Mouse (Mus musculus) liver, embryonic 15.5 days (tissue): ENCODE results near the gene Lmo7. TPM values are rescaled to one million over a fixed set of nuclear protein-coding genes. Genes with fewer than 3 reads are reported as not detected.

Source experiments
- ATAC-seq: fragments of 200-750 bp; cut with Nextera tagmentation; 2 replicates; pipeline ENCODE4 v1.8.0; 2017; ENCODE audit warnings: moderate number of reproducible peaks, mild to moderate bottlenecking, moderate library complexity; ENCODE audit not compliant: insufficient read depth
- H3K27ac ChIP-seq: fragments of 300-500 bp; sonication (generic); replicated peaks from 2 replicates; pipeline ENCODE4 v1.5.1; 2015; ENCODE audit warnings: mild to moderate bottlenecking, inconsistent platforms
- H3K27me3 ChIP-seq: fragments of 300-500 bp; sonication (generic); 2 replicates; pipeline ENCODE4 v1.6.1; 2015; ENCODE audit warnings: mild to moderate bottlenecking, inconsistent platforms
- H3K36me3 ChIP-seq: fragments of 300-500 bp; sonication (generic); replicated peaks from 2 replicates; pipeline ENCODE4 v1.6.1; 2015; ENCODE audit warnings: moderate library complexity, mild to moderate bottlenecking, inconsistent platforms
- H3K4me1 ChIP-seq: fragments of 300-500 bp; sonication (generic); replicated peaks from 2 replicates; pipeline ENCODE4 v1.6.1; 2015; ENCODE audit warnings: inconsistent platforms
- H3K4me2 ChIP-seq: fragments of 300-500 bp; sonication (generic); 2 replicates; pipeline ENCODE4 v1.6.1; 2015; ENCODE audit warnings: moderate library complexity, mild to moderate bottlenecking, inconsistent platforms
- H3K4me3 ChIP-seq: fragments of 300-500 bp; sonication (generic); replicated peaks from 2 replicates; pipeline ENCODE4 v1.5.1; 2015; ENCODE audit warnings: mild to moderate bottlenecking, inconsistent platforms
- H3K9ac ChIP-seq: fragments of 300-500 bp; sonication (generic); 2 replicates; pipeline ENCODE4 v1.6.1; 2015; ENCODE audit warnings: moderate library complexity, mild to moderate bottlenecking, inconsistent platforms
- H3K9me3 ChIP-seq: fragments of 300-500 bp; sonication (generic); replicated peaks from 2 replicates; pipeline ENCODE4 v1.6.1; 2016; ENCODE audit warnings: inconsistent platforms
- WGBS: fragments of 180-500 bp; shearing (Covaris S2); methylation state at CpG from one replicate; pipeline ENCODE4 v1.1.7; 2015; ENCODE audit warnings: mixed read lengths; ENCODE audit not compliant: insufficient replicate concordance; 5-methylcytosine and 5-hydroxymethylcytosine counted together
- polyA plus RNA-seq: library from polyadenylated mRNA; unstranded; fragments of >200 nt; fragmentation: Nextera tagmentation; extraction: Ambion mirVana; gene quantifications from 2 replicates; pipeline ENCODE4 v1.2.1, GENCODE M21; 2015

Gene Lmo7
- polyA plus RNA-seq, 1 experiment from 2014 or later, result 2.7 TPM

DNA sequence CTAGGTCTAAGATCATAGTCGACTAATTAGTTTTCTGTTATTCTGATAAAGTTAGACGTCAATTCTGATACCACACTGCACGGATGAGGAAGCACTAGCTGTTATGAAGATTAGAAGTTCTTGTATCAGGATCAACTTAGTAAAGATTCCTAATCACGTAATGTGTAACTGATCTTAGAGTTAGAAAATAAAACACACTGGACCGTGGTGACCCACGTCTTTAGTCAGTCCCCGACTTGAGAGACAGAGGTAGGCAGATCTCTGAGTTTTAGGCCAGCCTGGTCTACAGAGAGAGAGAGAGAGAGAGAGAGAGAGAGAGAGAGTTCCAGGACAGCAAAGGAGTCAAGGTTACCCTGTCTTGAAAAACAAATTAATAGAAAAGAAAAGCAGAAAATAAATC lies 18.7 kb downstream of the Lmo7 start:
- ATAC-seq, result no peak
- no peaks in the 10 kb centered on the region for H3K9me3 ChIP-seq
- WGBS, result 63% methylated on average over 7 of the region's 7 CpGs

DNA sequence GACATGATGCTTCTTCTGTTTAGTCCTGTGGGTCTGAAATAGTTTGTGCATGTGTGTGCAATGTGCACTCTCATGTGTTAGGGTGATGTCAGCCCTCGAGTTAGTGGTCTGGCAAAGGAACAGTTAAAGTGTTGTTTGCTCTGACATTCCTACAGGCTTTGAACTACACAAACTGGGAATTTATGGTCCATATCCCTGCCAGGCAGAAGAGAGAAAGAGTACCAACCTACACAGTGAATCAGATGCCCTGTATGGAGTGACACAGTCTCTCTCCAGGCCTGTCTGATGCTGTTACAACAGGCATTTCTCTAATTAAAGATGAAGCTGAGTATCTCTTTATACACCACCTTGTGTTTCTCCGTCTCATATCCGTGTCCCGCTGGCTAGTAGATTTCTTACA lies 21.2 kb downstream of the Lmo7 start:
- no peaks in the 10 kb centered on the region for H3K9me3 ChIP-seq
- no peak overlapping the region for H3K4me2 ChIP-seq
- WGBS, result 65% methylated on average over 4 of the region's 4 CpGs
- no peak overlapping the region for H3K9ac ChIP-seq
- H3K27ac ChIP-seq, result no peak overlapping the region
- H3K27me3 ChIP-seq, result no peaks in the 10 kb centered on the region
- H3K36me3 ChIP-seq, result no peaks in the 10 kb centered on the region
- H3K4me1 ChIP-seq, result no peaks in the 10 kb centered on the region
- no peak for ATAC-seq
- H3K4me3 ChIP-seq, result no peak overlapping the region

More for the DNA sequence above, 18.7 kb downstream of the Lmo7 start:
- Histone ChIP-seq H3K27me3 (no peaks in the 10 kb centered on the region), H3K9ac (no peak overlapping the region), H3K4me2 (no peak overlapping the region), H3K27ac (no peak overlapping the region), H3K4me1 (no peaks in the 10 kb centered on the region), H3K4me3 (no peak overlapping the region), H3K36me3 (no peaks in the 10 kb centered on the region)

DNA sequence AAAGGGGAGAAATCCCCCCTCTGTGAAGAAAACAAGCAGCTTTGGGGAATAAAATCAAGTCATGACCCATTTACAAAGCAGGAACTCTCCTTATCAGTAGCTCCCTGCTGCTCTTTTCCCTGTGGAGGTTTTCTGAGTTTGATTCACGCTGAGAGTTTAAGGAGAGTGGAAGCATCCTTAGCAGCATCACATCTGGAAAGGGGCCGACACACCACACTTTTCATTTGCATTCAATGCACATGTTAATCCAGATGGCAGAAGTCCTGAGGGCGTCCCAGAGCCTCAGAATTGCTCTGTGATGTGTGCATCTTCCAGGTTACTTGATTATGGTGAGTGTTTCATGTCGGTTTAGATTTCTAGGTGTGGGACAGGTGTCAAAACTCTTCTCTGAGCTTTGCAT lies 25.7 kb downstream of the Lmo7 start:
- H3K9me3 ChIP-seq, result no peaks in the 10 kb centered on the region
- no peak overlapping the region for H3K27ac ChIP-seq
- no peaks in the 10 kb centered on the region for H3K36me3 ChIP-seq
- H3K27me3 ChIP-seq, result no peaks in the 10 kb centered on the region
- H3K4me3 ChIP-seq, result no peak overlapping the region
- no peak overlapping the region for H3K9ac ChIP-seq
- WGBS, result 36% methylated on average over 4 of the region's 4 CpGs
- no peaks in the 10 kb centered on the region for H3K4me1 ChIP-seq
- no peak overlapping the region for H3K4me2 ChIP-seq
- no peak for ATAC-seq

DNA sequence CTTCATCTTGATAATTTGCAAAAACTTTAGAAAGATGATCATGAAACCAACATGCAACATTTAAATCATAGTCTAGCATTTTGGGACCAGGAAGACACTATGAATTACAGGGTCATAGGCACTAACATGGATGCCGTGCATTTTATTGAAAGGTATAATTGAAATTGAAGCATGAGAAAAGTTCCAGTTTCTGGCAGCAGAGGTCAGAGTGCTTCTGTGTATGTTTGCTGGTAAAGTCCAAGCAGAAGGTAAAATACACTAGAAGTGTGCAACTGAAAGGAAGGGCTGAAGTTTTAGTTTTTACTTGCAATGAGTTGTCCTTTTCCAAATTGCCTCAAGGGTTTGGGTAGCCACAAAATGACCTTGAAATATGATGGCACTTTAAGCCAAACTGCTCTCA lies 32.5 kb downstream of the Lmo7 start:
- Histone ChIP-seq H3K4me3 (no peak overlapping the region), H3K4me2 (no peak overlapping the region), H3K36me3 (no peaks in the 10 kb centered on the region), H3K27ac (no peak overlapping the region), H3K9me3 (no peaks in the 10 kb centered on the region), H3K4me1 (no peaks in the 10 kb centered on the region), H3K9ac (no peak overlapping the region), H3K27me3 (no peaks in the 10 kb centered on the region)
- 50% methylated on average over 1 of the region's 1 CpGs for WGBS
- ATAC-seq, result no peak

DNA sequence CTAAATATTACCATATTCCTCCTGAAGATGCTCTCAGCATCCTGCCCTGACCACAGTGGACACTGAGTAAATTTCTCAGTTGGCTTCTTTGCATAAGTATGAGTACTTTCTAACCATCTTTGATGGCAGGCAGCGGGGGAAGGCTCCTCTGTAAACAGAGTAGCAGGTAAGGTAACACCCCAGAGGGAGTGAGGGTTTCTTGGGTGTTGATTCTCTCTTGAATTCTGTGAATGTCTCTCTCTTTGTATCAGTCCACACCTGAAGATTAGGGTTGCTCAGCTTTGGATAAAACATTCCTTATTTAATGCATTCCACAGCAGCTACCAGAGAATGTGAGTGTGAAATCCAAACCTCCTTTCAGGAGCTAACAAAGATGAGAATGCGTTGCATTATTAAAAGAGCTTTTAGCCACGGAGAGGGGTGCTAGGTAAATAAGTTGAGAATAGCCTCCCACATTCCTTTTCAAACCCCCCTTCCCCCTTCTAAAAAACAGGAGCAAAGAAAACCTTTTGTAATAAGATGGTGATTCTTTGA lies 34.1 kb downstream of the Lmo7 start:
- H3K4me3 ChIP-seq, result no peak overlapping the region
- no peak overlapping the region for H3K9ac ChIP-seq
- H3K4me2 ChIP-seq, result no peak overlapping the region
- H3K4me1 ChIP-seq, result no peaks in the 10 kb centered on the region
- no peaks in the 10 kb centered on the region for H3K9me3 ChIP-seq
- H3K36me3 ChIP-seq, result no peaks in the 10 kb centered on the region
- no peak for ATAC-seq
- no peak overlapping the region for H3K27ac ChIP-seq
- H3K27me3 ChIP-seq, result no peaks in the 10 kb centered on the region
- WGBS, result 29% methylated on average over 3 of the region's 3 CpGs

DNA sequence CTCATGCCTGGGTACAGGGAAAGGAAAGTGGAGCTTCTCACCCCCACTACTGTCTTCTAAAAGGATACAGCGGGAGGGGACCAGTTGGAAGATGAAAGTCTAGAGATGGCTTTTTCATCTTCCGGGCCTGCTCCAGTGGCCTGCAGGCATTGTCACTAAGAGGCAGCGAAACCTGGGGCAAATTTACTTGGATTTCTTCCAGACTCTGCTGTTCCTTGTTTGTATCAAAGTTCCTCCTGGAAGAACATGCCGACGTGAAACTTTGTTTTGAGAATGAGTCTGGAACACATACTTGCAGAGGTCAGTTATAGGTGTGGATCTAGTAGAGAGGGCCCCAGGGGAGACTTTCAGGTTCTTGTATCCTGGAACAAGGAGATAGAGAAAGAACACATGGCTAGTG lies 41.6 kb downstream of the Lmo7 start:
- H3K36me3 ChIP-seq, result no peaks in the 10 kb centered on the region
- no peak overlapping the region for H3K9ac ChIP-seq
- H3K27me3 ChIP-seq, result no peaks in the 10 kb centered on the region
- H3K4me1 ChIP-seq, result no peaks in the 10 kb centered on the region
- no peak overlapping the region for H3K27ac ChIP-seq
- H3K4me2 ChIP-seq, result no peak overlapping the region
- no peaks in the 10 kb centered on the region for H3K9me3 ChIP-seq
- no peak for ATAC-seq
- WGBS, result 69% methylated on average over 5 of the region's 5 CpGs
- H3K4me3 ChIP-seq, result no peak overlapping the region

DNA sequence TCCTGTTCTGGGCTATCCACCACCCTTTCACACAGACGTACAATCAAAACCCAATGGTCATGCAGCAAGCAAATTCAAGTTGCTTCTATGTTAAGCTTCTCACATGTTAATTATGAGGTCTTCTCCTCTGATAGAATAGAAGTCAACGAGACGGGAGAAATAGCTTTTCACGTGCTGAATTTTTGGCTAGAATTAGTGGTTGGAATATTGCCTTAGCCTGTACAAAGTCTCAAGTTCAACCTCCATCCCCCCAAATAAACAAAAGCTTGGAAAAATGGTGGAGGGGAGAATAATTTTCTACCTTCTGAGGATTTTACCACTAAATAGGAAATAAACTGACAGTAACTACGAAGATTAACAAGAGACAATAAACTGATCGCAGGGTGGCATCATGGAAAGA lies 42.0 kb downstream of the Lmo7 start:
- H3K4me3 ChIP-seq, result no peak overlapping the region
- no peaks in the 10 kb centered on the region for H3K9me3 ChIP-seq
- H3K27ac ChIP-seq, result no peak overlapping the region
- 72% methylated on average over 6 of the region's 6 CpGs for WGBS
- H3K4me2 ChIP-seq, result no peak overlapping the region
- ATAC-seq, result no peak
- H3K36me3 ChIP-seq, result no peaks in the 10 kb centered on the region
- H3K9ac ChIP-seq, result no peak overlapping the region
- H3K4me1 ChIP-seq, result no peaks in the 10 kb centered on the region
- H3K27me3 ChIP-seq, result no peaks in the 10 kb centered on the region

DNA sequence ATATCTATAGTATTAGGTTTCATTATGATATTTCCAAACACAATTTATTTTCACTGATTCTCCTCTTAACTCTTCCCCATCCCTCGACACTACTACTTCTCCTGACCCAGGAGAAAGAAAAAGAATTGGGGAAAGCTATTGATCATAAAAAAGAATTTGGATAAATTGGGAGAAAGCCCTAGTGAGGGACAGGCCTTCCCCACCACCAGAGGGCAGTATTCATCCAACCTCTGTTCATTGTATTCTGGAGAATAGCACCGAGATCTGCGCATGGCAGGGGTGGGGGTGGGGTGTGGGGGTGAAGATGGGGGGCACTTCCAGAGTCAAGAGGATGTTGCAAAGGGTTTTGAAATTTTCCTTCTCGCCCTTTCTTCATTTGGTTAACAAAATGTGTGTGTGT lies 44.9 kb downstream of the Lmo7 start:
- Histone ChIP-seq H3K4me3 (no peak overlapping the region), H3K36me3 (no peaks in the 10 kb centered on the region), H3K9ac (no peak overlapping the region), H3K27me3 (no peaks in the 10 kb centered on the region), H3K27ac (no peak overlapping the region), H3K4me2 (no peak overlapping the region), H3K9me3 (no peaks in the 10 kb centered on the region), H3K4me1 (no peaks in the 10 kb centered on the region)
- ATAC-seq, result no peak
- WGBS, result 31% methylated on average over 4 of the region's 4 CpGs

DNA sequence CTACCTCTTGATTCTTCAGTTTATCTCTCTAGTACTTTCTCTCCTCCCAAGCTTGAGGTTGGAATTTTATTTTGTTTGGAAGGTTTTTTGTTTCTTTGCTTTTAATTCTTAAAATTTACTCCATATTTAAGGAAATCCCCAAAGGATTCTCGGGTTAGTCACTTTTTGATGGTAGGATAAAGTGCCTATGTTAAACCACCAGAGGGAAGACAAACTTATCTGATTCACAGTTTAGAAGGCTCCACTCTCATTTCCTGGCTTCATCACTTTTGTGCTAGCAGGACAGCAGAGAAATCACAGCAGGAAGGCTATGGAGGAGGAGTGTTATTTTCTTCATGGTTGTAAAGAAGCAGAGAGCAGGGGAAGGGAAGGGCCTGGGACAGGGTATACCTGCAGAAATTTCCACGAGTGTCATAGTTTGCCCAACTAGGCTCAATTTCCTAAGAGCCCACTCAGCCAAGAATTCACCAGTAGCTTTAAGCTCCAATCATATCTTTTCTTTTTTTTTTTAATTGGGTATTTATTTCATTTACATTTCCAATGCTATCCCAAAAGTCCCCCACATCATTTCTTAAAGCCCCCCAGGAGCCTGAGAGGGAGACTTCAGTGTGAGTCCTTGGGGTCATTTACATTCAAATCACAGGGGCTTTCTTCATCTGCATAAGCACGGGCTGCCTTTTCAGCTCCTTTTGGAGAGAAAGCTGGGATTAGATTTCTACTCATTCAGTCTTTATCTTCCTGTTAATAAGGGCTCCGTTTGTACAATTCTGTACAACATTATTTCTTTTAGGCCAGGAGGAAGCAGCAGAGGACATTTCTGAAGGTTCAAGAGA lies 46.8 kb downstream of the Lmo7 start:
- Histone ChIP-seq H3K4me2 (no peak overlapping the region), H3K36me3 (no peaks in the 10 kb centered on the region), H3K27ac (no peak overlapping the region), H3K4me1 (no peaks in the 10 kb centered on the region), H3K4me3 (no peak overlapping the region), H3K27me3 (no peaks in the 10 kb centered on the region), H3K9me3 (no peaks in the 10 kb centered on the region), H3K9ac (no peak overlapping the region)
- ATAC-seq, result no peak
- WGBS, result 25% methylated on average over 4 of the region's 4 CpGs

DNA sequence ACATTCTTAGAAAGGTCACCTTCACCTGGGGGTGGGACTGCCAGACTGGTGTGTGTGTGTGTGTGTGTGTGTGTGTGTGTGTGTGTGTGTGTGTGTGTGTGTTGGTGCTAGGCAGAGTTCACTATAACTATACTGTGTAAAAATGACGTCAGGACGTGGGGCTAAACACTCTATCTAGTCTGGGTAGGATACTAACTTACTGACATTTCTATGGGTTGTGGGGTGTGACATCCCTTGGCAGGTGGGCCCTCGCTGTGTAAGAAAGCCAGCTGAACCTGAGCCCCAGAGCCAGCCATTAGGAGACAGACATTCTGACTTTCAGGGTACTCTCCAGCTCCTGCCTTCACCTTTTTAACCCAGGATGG lies 47.4 kb downstream of the Lmo7 start:
- H3K9me3 ChIP-seq, result no peaks in the 10 kb centered on the region
- H3K9ac ChIP-seq, result no peak overlapping the region
- no peak overlapping the region for H3K4me3 ChIP-seq
- no peak overlapping the region for H3K27ac ChIP-seq
- no peaks in the 10 kb centered on the region for H3K36me3 ChIP-seq
- H3K27me3 ChIP-seq, result no peaks in the 10 kb centered on the region
- ATAC-seq, result no peak
- 60% methylated on average over 3 of the region's 3 CpGs for WGBS
- H3K4me2 ChIP-seq, result no peak overlapping the region
- H3K4me1 ChIP-seq, result no peaks in the 10 kb centered on the region

DNA sequence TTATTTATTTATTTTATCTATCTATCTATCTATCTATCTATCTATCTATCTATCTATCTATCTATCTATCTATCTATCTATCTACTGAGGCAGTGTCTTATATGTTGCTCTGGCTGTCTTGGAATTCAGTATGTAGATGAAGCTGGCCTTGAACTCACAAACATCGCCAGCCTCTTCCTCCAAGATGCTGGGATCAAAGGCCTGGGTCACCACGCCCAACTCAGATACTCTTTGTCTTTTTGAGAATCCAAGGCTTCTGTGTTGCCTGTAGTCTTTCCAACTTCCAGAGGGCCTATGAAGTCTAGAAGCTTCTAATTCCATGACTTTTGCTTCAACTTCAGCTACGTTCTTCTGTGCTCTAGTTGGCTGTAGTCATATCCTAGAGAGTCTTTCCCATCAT lies 48.7 kb downstream of the Lmo7 start:
- H3K9me3 ChIP-seq, result no peaks in the 10 kb centered on the region
- WGBS, result 73% methylated on average over 3 of the region's 3 CpGs
- ATAC-seq, result no peak

DNA sequence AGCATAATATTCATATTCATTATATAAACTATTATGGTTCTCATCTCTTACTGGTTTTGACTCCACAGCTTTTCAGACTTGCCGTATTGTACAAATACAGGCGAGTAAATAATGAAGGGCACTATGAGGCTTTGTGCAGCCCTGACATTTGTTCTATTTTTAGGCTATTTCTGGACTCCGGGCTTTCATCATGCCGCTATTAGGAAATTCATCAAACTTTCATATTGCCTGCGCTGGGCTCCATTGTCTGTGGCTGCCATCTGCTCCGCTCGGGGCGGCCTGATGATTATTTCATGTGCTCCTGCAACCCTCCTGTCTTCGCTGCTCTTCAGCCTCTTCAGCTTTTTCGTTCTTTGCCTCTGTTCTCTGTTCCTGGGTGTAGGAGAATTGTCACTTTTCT lies 50.3 kb downstream of the Lmo7 start:
- H3K4me1 ChIP-seq, result no peaks in the 10 kb centered on the region
- no peak overlapping the region for H3K27ac ChIP-seq
- no peak overlapping the region for H3K4me2 ChIP-seq
- H3K27me3 ChIP-seq, result no peaks in the 10 kb centered on the region
- no peak overlapping the region for H3K4me3 ChIP-seq
- H3K36me3 ChIP-seq, result no peaks in the 10 kb centered on the region
- WGBS, result 74% methylated on average over 10 of the region's 10 CpGs
- ATAC-seq, result no peak
- no peaks in the 10 kb centered on the region for H3K9me3 ChIP-seq
- no peak overlapping the region for H3K9ac ChIP-seq

More for the DNA sequence above, 48.7 kb downstream of the Lmo7 start:
- H3K27me3 ChIP-seq, result no peaks in the 10 kb centered on the region
- H3K4me1 ChIP-seq, result no peaks in the 10 kb centered on the region
- H3K4me3 ChIP-seq, result no peak overlapping the region
- no peak overlapping the region for H3K27ac ChIP-seq
- no peak overlapping the region for H3K9ac ChIP-seq
- no peak overlapping the region for H3K4me2 ChIP-seq
- no peaks in the 10 kb centered on the region for H3K36me3 ChIP-seq
